Mouse (Mus musculus) cerebellum, adult 2 months (tissue): ENCODE results near the gene Cep350. TPM values are rescaled to one million over a fixed set of nuclear protein-coding genes. Genes with fewer than 3 reads are reported as not detected.

Experiments used
- DNase-seq, 2 experiments: peaks; one replicate each; pipeline ENCODE4 v3.0.0; 2021
- H3K27ac ChIP-seq: fragments of 200-500 bp; 2 replicates; pipeline ENCODE4 v1.5.1; 2012; ENCODE audit warnings: low read length, control low read depth, inconsistent platforms; ENCODE audit not compliant: insufficient read depth
- H3K27me3 ChIP-seq: fragments of 200-500 bp; 2 replicates; pipeline ENCODE4 v1.6.1; 2012; ENCODE audit warnings: inconsistent platforms, mild to moderate bottlenecking, low read length, moderate library complexity; ENCODE audit not compliant: control insufficient read depth, insufficient read depth
- H3K4me1 ChIP-seq: fragments of 200-500 bp; 2 replicates; pipeline ENCODE4 v1.6.1; 2011; ENCODE audit warnings: low read length; ENCODE audit not compliant: control insufficient read depth, insufficient read depth
- H3K4me3 ChIP-seq: fragments of 200-500 bp; replicated peaks from 2 replicates; pipeline ENCODE3; 2011; ENCODE audit warnings: mild to moderate bottlenecking, low read depth, low read length, control low read depth; ENCODE audit not compliant: insufficient read depth
- CTCF ChIP-seq: fragments of 200-500 bp; IDR thresholded peaks from 2 replicates; pipeline ENCODE4 v1.5.1; 2011; ENCODE audit warnings: low read depth, mild to moderate bottlenecking, control low read depth, low read length, moderate library complexity, borderline replicate concordance; ENCODE audit not compliant: insufficient read depth
- POLR2A ChIP-seq: fragments of 200-500 bp; IDR thresholded peaks from 2 replicates; pipeline ENCODE4 v1.6.1; 2011; ENCODE audit warnings: low read length, control low read depth, borderline replicate concordance; ENCODE audit not compliant: insufficient read depth
- WGBS: fragments of 180-500 bp; shearing (Covaris S2); methylation state at CpG from one replicate; pipeline ENCODE4 v1.1.7; 2018; 5-methylcytosine and 5-hydroxymethylcytosine counted together
- polyA plus RNA-seq: library from polyadenylated mRNA; depleted of rRNA; stranded (reverse); fragments of >200 nt; gene quantifications from 2 replicates; pipeline ENCODE4 v1.2.3, GENCODE M21; 2012; rRNA removed

Gene Cep350
- polyA plus RNA-seq, 1 experiment, result 17.4 TPM

- 78% methylated on average over 4 of the region's 4 CpGs for WGBS
- peaks cover 25% of the 10 kb centered on the region for H3K4me1 ChIP-seq
- DNase-seq, result no peak
- no peak for TF ChIP-seq POLR2A
- no peak for TF ChIP-seq CTCF
- H3K27ac ChIP-seq, result no peak overlapping the region
- no peak overlapping the region for H3K4me3 ChIP-seq
- H3K27me3 ChIP-seq, result no peaks in the 10 kb centered on the region
Measured at GRCm38 (mm10) chr1:155798000-155798399, 175.1 kb downstream of the Cep350 start.

- 43% methylated on average over 4 of the region's 4 CpGs for WGBS
- H3K4me1 ChIP-seq, result peaks cover 25% of the 10 kb centered on the region
- no peak overlapping the region for H3K4me3 ChIP-seq
- DNase-seq, result peak in 1 of 2 experiments; percentile 42
- TF ChIP-seq CTCF (no peak), POLR2A (no peak)
- no peaks in the 10 kb centered on the region for H3K27me3 ChIP-seq
- H3K27ac ChIP-seq, result no peak overlapping the region
Measured at GRCm38 (mm10) chr1:155797425-155797824, 175.6 kb downstream of the Cep350 start.

GRCm38 (mm10) chr1:155796757-155797405, 176.2 kb downstream of the Cep350 start:
- no peaks in the 10 kb centered on the region for H3K27me3 ChIP-seq
- peaks cover 23% of the 10 kb centered on the region for H3K4me1 ChIP-seq
- 86% methylated on average over 11 of the region's 11 CpGs for WGBS
- H3K27ac ChIP-seq, result no peak overlapping the region
- TF ChIP-seq CTCF (no peak), POLR2A (no peak)
- DNase-seq, result no peak
- no peak overlapping the region for H3K4me3 ChIP-seq

GRCm38 (mm10) chr1:155795791-155796233, 177.2 kb downstream of the Cep350 start:
- Histone ChIP-seq H3K4me3 (no peak overlapping the region), H3K27ac (no peak overlapping the region), H3K4me1 (peaks cover 18% of the 10 kb centered on the region), H3K27me3 (no peaks in the 10 kb centered on the region)
- no peak for DNase-seq
- TF ChIP-seq CTCF (no peak), POLR2A (no peak)
- WGBS, result 96% methylated on average over 5 of the region's 5 CpGs

Other genes with a start within 250 kb of the Cep350 start
- 0.55 and 1.0 TPM in 2 replicates for gene Lhx4, start 221.6 kb downstream of the Cep350 start, polyA plus RNA-seq
- gene Qsox1, start 160.4 kb downstream of the Cep350 start, polyA plus RNA-seq, result 28.4 and 29.0 TPM in 2 replicates
- 55.5 and 57.7 TPM in 2 replicates for gene Tor1aip2, start 62.1 kb upstream of the Cep350 start, polyA plus RNA-seq
- 25.5 and 26.9 TPM in 2 replicates for gene Tor1aip1, start 63.2 kb upstream of the Cep350 start, polyA plus RNA-seq
- 2.4 and 3.4 TPM in 2 replicates for gene Fam163a, start 231.8 kb upstream of the Cep350 start, polyA plus RNA-seq